Mouse (Mus musculus): ENCODE results near the gene Nyx.

DNA sequence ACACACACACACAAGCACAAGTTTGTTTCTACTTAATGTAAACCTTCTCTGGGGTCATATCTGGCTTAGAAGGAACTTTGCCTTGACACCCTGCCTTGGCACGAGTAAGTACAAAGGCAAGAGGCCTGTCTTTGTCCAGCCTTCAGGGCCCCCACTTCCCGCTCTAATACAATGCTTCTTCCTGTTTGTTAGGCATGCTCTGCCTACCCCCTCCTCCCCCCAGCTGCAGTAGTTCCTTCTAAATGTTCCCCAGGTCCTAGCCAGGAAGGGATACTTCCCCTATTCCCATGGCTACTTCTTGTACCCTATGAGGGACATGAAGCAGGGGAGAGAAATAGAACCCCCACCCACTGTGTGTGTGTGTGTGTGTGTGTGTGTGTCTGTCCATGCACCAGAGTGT is 40.5 kb downstream of the Nyx start:
- TF ChIP-seq POLR2A (IDR thresholded peaks at IDR 0.05; ENCODE audit: borderline replicate concordance, extremely low read depth, insufficient read depth, insufficient read length, poor library complexity, severe bottlenecking) (no peak), CTCF (IDR thresholded peaks at IDR 0.05; ENCODE audit: borderline replicate concordance, extremely low read depth, insufficient read depth, insufficient read length) (no peak)
